ENCODE assay signal across 1 mouse cellular context in the genomic region with DNA sequence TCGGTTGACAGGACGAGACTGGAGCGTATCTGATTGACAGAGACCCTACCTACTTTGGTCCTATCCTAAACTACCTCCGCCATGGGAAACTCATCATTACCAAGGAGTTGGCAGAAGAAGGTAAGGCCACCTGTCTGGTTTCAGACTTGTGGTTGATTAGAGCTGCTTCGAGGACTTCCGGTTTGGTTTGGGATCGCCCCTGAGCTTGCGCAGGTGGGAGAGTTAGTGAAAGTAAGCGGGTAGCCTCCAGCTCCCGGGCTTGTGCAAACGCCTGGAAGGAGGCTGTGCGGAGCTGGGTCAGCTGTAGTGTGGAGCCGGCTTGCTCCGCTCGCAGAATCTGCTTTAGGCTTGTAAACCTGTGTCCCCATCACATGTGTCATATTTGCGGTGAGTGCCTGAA.
A peak's percentile ranks its signal among the peaks of the same experiment; 100 is the strongest.
TF ChIP-seq lines count a peak whose summit lies in the region.

No protein-coding gene starts in this region.

TF ChIP-seq in CH12.LX, 34 proteins besides CTCF, POLR2A, EP300 and RAD21:
- peak; percentile 44; the same call in 1 of the 2 replicates for TF ChIP-seq ELF1 (IDR thresholded peaks at IDR 0.05; ENCODE audit: low read depth, low read length)
- no peak for TF ChIP-seq CHD1 (IDR thresholded peaks at IDR 0.05; ENCODE audit: low read depth, low read length)
- 0 out of 2 replicates have a peak, but pooled peaks have one; percentile 34 for TF ChIP-seq MXI1 (IDR thresholded peaks at IDR 0.05; ENCODE audit: low read depth, low read length)
- TF ChIP-seq MEF2A (IDR thresholded peaks at IDR 0.05; ENCODE audit: borderline replicate concordance, low read depth, low read length), result no peak
- peak; percentile 72 for TF ChIP-seq NRF1 (IDR thresholded peaks at IDR 0.05; ENCODE audit: low read depth, low read length)
- peak; percentile 28; the same call in 1 of the 2 replicates for TF ChIP-seq TCF12 (IDR thresholded peaks at IDR 0.05; ENCODE audit: low read depth, low read length)
- no peak for TF ChIP-seq POLR2AphosphoS2 (IDR thresholded peaks at IDR 0.05; ENCODE audit: low read depth, low read length)
